Mouse (Mus musculus) kidney, embryonic 16.5 days (tissue): ENCODE measurements around the gene Jazf1. TPM values are rescaled to one million over a fixed set of nuclear protein-coding genes. Genes with fewer than 3 reads are reported as not detected.

Source experiments
- ATAC-seq: fragments of 200-750 bp; cut with Nextera tagmentation; 2 replicates; pipeline ENCODE4 v1.8.0; 2017; ENCODE audit warnings: moderate TSS enrichment; ENCODE audit not compliant: low FRiP score, low TSS enrichment
- H3K27ac ChIP-seq: fragments of 300-500 bp; sonication (generic); 2 replicates; pipeline ENCODE4 v1.5.1; 2014; ENCODE audit warnings: low read length
- H3K27me3 ChIP-seq: fragments of 300-500 bp; sonication (generic); 2 replicates; pipeline ENCODE4 v1.6.1; 2014; ENCODE audit warnings: low read length, control low read depth, mixed read lengths; ENCODE audit not compliant: insufficient read depth
- H3K36me3 ChIP-seq: fragments of 300-500 bp; sonication (generic); 2 replicates; pipeline ENCODE4 v1.6.1; 2014; ENCODE audit warnings: low read length, control low read depth, mixed read lengths; ENCODE audit not compliant: insufficient read depth
- H3K4me1 ChIP-seq: fragments of 300-500 bp; sonication (generic); 2 replicates; pipeline ENCODE4 v1.6.1; 2014; ENCODE audit warnings: low read length, control low read depth, mixed read lengths; ENCODE audit not compliant: insufficient read depth
- H3K4me2 ChIP-seq: fragments of 300-500 bp; sonication (generic); replicated peaks from 2 replicates; pipeline ENCODE4 v1.6.1; 2014; ENCODE audit warnings: low read depth, low read length
- H3K4me3 ChIP-seq: fragments of 300-500 bp; sonication (generic); 2 replicates; pipeline ENCODE4 v1.5.1; 2014; ENCODE audit warnings: mild to moderate bottlenecking, low read length
- H3K9ac ChIP-seq: fragments of 300-500 bp; sonication (generic); replicated peaks from 2 replicates; pipeline ENCODE4 v1.6.1; 2014; ENCODE audit warnings: low read length
- H3K9me3 ChIP-seq: fragments of 300-500 bp; sonication (generic); 2 replicates; pipeline ENCODE4 v1.6.1; 2016; ENCODE audit warnings: low read length, control low read depth
- WGBS: fragments of 180-500 bp; shearing (Covaris S2); extraction: QIAGEN DNeasy Blood & Tissue Kit; methylation state at CpG from one replicate; pipeline ENCODE4 v1.1.7; 2014; 5-methylcytosine and 5-hydroxymethylcytosine counted together
- polyA plus RNA-seq: library from polyadenylated mRNA; unstranded; fragments of >200 nt; fragmentation: Nextera tagmentation; extraction: Ambion mirVana; gene quantifications from 2 replicates; pipeline ENCODE4 v1.2.1, GENCODE M21; 2015

Jazf1 gene
- polyA plus RNA-seq, 1 experiment from 2014 or later, result 3.3 TPM

DNA sequence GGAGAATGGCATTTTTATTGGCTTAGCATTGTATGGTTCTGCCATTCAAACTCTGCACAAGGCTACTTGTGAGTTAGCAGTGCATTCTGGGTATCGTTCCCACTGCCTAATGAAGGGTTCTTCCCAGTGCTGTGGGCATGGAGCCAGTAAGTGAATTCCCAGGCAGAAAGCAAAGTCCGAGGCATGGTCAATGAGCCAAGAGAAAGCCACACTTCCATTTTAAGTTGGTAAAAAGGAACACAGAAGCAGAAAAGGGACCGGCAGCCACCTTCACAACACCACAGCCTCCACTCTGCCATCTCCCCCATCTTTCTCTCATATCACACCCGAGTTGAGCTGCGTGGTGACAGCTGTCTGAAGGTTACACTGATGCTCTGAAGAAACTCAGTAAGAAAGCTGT, 217.4 kb downstream of the Jazf1 start:
- H3K36me3 ChIP-seq, result no peaks in the 10 kb centered on the region
- peaks cover 17% of the 10 kb centered on the region for H3K4me1 ChIP-seq
- no peaks in the 10 kb centered on the region for H3K9me3 ChIP-seq
- 50% methylated on average over 5 of the region's 5 CpGs for WGBS
- H3K4me3 ChIP-seq, result no peak overlapping the region
- no peak overlapping the region for H3K9ac ChIP-seq
- no peak overlapping the region for H3K4me2 ChIP-seq
- no peak for ATAC-seq
- 0 out of 2 replicates have a peak, but pooled peaks cover 3% of the 10 kb centered on the region for H3K27me3 ChIP-seq
- H3K27ac ChIP-seq, result no peak overlapping the region

GRCm38 (mm10) chr6:52848199-52848598, 220.2 kb downstream of the Jazf1 start:
- H3K36me3 ChIP-seq, result no peaks in the 10 kb centered on the region
- H3K9ac ChIP-seq, result no peak overlapping the region
- H3K4me2 ChIP-seq, result no peak overlapping the region
- H3K27ac ChIP-seq, result no peak overlapping the region
- H3K27me3 ChIP-seq, result no peaks in the 10 kb centered on the region
- no peak for ATAC-seq
- H3K9me3 ChIP-seq, result no peaks in the 10 kb centered on the region
- 82% methylated on average over 6 of the region's 6 CpGs for WGBS
- H3K4me3 ChIP-seq, result no peak overlapping the region
- H3K4me1 ChIP-seq, result peaks cover 17% of the 10 kb centered on the region

GRCm38 (mm10) chr6:52846314-52846713, 222.1 kb downstream of the Jazf1 start:
- WGBS, result 89% methylated on average over 2 of the region's 2 CpGs
- Histone ChIP-seq H3K9me3 (no peaks in the 10 kb centered on the region), H3K4me2 (no peak overlapping the region)

GRCm38 (mm10) chr6:52844741-52845140, 223.7 kb downstream of the Jazf1 start:
- ATAC-seq, result no peak
- Histone ChIP-seq H3K36me3 (no peaks in the 10 kb centered on the region), H3K4me1 (peaks cover 13% of the 10 kb centered on the region), H3K4me2 (no peak overlapping the region), H3K27me3 (peaks cover 2% of the 10 kb centered on the region), H3K4me3 (no peak overlapping the region), H3K9me3 (no peaks in the 10 kb centered on the region), H3K9ac (no peak overlapping the region), H3K27ac (no peak overlapping the region)
- 72% methylated on average over 3 of the region's 3 CpGs for WGBS

More at GRCm38 (mm10) chr6:52846314-52846713, 222.1 kb downstream of the Jazf1 start:
- Histone ChIP-seq H3K4me3 (no peak overlapping the region), H3K27me3 (no peaks in the 10 kb centered on the region; the same call in 1 of the 2 replicates), H3K36me3 (no peaks in the 10 kb centered on the region), H3K4me1 (peaks cover 12% of the 10 kb centered on the region), H3K27ac (no peak overlapping the region), H3K9ac (no peak overlapping the region)
- no peak for ATAC-seq

DNA sequence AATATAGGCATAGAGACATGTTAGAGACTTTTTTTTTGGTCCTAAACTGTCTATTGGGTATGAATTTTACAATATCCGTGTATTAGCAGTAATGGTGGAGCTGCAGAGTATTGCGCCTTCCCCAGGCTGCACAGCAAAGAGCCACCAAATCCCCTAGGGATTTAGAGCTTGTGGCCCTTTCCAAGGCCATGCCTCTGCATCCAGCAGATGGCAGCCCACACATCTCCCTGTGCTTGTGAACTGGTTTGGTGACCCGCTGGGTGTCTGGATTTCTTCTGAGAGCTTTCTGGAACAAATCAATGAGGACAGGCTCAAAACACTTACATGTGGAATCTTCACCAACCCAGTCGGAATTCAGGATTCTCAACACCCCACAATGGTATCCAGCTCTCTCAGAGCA, 225.4 kb downstream of the Jazf1 start:
- Histone ChIP-seq H3K36me3 (no peaks in the 10 kb centered on the region), H3K4me3 (no peak overlapping the region), H3K9ac (no peak overlapping the region), H3K4me1 (peaks cover 21% of the 10 kb centered on the region), H3K4me2 (no peak overlapping the region), H3K27ac (no peak overlapping the region), H3K27me3 (peaks cover 6% of the 10 kb centered on the region), H3K9me3 (no peaks in the 10 kb centered on the region)
- ATAC-seq, result no peak
- 68% methylated on average over 4 of the region's 4 CpGs for WGBS

DNA sequence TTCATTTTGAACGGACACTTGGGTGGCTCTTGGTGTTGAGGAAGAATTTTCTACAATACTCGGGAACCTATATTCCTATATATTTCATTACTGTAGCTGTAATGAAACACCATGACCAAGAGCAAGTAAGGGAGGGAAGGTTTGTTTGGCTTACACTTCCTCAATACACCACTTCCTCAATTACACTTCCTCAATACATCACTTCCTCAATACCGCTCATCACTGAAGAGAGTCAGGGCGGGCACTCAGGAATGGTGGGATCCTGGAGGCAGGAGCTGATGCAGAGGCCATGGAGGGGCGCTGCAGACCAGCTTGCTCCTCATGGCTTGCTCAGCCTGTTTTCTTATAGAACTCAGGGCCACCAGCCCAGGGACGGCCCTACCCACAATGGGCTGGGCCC, 225.8 kb downstream of the Jazf1 start:
- no peaks in the 10 kb centered on the region for H3K9me3 ChIP-seq
- no peak overlapping the region for H3K4me2 ChIP-seq
- 84% methylated on average over 6 of the region's 6 CpGs for WGBS
- H3K27ac ChIP-seq, result no peak overlapping the region
- H3K4me3 ChIP-seq, result no peak overlapping the region
- H3K4me1 ChIP-seq, result peaks cover 23% of the 10 kb centered on the region
- no peaks in the 10 kb centered on the region for H3K36me3 ChIP-seq
- no peak overlapping the region for H3K9ac ChIP-seq
- no peak for ATAC-seq
- peaks cover 6% of the 10 kb centered on the region for H3K27me3 ChIP-seq

DNA sequence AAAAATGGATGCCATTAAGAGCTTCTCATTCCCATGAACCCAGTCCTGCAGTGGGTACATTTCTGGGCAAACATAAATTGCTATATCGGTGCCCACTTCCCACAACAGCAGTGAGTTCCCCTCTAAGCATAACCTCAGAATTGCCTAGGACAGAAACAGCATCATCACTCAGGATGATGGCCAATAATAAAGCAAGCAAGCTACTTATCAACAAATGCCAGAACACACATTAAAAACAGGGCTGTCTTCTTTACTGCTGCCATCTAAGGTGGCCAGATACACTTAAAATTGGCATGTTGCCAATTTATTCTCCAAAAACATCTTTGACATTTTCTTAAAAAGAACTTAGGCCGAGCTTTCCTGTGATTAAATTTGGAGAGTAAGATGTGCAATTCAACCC, 226.8 kb downstream of the Jazf1 start:
- 80% methylated on average over 2 of the region's 2 CpGs for WGBS
- H3K27ac ChIP-seq, result no peak overlapping the region
- peaks cover 6% of the 10 kb centered on the region for H3K27me3 ChIP-seq
- no peaks in the 10 kb centered on the region for H3K36me3 ChIP-seq
- no peaks in the 10 kb centered on the region for H3K9me3 ChIP-seq
- no peak overlapping the region for H3K4me2 ChIP-seq
- no peak for ATAC-seq
- no peak overlapping the region for H3K4me3 ChIP-seq
- H3K4me1 ChIP-seq, result peaks cover 23% of the 10 kb centered on the region
- no peak overlapping the region for H3K9ac ChIP-seq

GRCm38 (mm10) chr6:52840589-52841044, 227.8 kb downstream of the Jazf1 start:
- Histone ChIP-seq H3K36me3 (no peaks in the 10 kb centered on the region), H3K4me1 (peaks cover 27% of the 10 kb centered on the region), H3K4me3 (no peak overlapping the region), H3K9ac (no peak overlapping the region), H3K4me2 (no peak overlapping the region), H3K9me3 (no peaks in the 10 kb centered on the region), H3K27ac (no peak overlapping the region), H3K27me3 (peaks cover 6% of the 10 kb centered on the region)
- no peak for ATAC-seq
- 29% methylated on average over 9 of the region's 9 CpGs for WGBS

GRCm38 (mm10) chr6:52838691-52839090, 229.7 kb downstream of the Jazf1 start:
- ATAC-seq, result peak; percentile 58; the same call in 1 of the 2 replicates
- peak overlapping the region; percentile 40 for H3K4me2 ChIP-seq
- H3K36me3 ChIP-seq, result no peaks in the 10 kb centered on the region
- H3K9ac ChIP-seq, result no peak overlapping the region
- peaks cover 27% of the 10 kb centered on the region for H3K4me1 ChIP-seq
- H3K4me3 ChIP-seq, result no peak overlapping the region
- peaks cover 6% of the 10 kb centered on the region for H3K27me3 ChIP-seq
- H3K27ac ChIP-seq, result no peak overlapping the region
- H3K9me3 ChIP-seq, result no peaks in the 10 kb centered on the region
- WGBS, result 1% methylated on average over 8 of the region's 8 CpGs

- Histone ChIP-seq H3K9ac (no peak overlapping the region), H3K4me1 (peaks cover 27% of the 10 kb centered on the region), H3K36me3 (no peaks in the 10 kb centered on the region), H3K9me3 (no peaks in the 10 kb centered on the region), H3K27ac (no peak overlapping the region), H3K27me3 (peaks cover 6% of the 10 kb centered on the region), H3K4me3 (no peak overlapping the region), H3K4me2 (0 out of 2 replicates have a peak overlapping the region, but pooled peaks have one; percentile 10)
- ATAC-seq, result 0 out of 2 replicates have a peak, but pooled peaks have one; percentile 31
- WGBS, result 37% methylated on average over 4 of the region's 4 CpGs
Observed at GRCm38 (mm10) chr6:52837792-52838191, 230.6 kb downstream of the Jazf1 start.
